Mouse (Mus musculus) frontal cortex, postnatal 36 days (tissue): ENCODE data around the gene Tmprss2.

ENCODE experiments used
- DNase-seq, 2 experiments: peaks; one replicate each; pipeline ENCODE4 v3.0.0; 2022; ENCODE audit warnings: low spot score in 2 of 2

Tmprss2 gene

DNA sequence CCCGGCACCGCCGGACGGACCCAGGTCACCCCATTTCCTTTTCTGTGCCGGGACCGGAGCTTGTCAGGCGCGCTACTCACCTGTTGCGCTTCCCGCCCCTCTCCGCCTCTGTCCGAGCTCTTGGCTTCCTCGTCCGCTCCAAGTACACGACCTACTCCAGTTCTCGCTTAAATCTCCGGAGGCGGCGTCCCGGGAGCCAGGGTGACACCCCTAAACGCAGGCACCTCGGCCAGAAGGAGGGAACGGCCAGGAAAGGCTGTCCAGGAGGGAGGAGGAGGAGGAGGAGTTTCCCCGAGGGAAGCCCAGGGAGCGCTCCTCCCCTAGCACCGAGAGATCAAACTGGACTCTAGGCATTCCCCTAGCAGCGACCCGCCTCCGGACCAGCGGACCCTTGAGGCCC is at the start of gene Tmprss2:
Tmprss2 (minus strand) TSS at position 257 of the 400 bp plus-strand sequence.
- DNase-seq, result no peak

DNA sequence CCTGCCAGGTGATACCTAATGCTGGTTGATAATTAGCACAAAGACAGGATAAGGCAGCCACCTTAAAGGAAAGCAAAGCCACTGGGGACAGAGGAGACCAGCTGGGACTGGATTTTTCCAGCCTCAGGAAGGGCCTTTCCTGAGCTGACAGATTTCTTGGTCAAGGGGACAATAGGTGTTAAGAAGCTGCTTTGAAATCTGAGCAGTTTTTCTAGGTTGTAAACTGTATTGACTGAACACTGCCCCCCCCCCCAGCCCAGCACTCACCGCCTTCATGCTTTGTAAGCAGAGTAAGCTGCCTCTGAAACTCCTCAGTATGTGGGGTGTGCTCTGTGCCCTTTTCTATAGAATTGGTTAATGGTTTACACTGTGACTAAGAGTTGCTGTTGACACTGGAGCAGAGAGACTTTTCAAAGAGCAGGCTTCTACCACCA is 48.2 kb upstream of the Tmprss2 start:
- DNase-seq, result no peak

DNA sequence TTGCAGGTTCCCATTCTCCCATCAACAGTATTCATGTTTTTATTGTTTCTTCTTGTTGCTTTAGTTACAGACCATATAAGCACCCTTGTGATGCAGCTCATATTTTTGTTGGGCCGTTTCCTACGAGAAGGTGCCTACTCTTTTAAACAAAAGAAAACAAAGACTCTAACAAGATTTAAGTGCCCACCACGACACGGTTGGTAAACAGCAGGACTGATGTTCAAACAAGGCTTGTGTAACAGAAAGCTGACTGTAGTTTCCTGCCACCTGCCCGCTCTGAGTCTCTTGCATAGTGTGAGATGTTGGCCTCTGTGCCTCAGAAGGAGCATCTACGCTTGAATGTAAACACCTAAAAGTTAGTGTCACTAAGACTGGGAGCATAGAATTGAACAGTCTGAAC is 47.5 kb upstream of the Tmprss2 start:
- DNase-seq, result no peak

DNA sequence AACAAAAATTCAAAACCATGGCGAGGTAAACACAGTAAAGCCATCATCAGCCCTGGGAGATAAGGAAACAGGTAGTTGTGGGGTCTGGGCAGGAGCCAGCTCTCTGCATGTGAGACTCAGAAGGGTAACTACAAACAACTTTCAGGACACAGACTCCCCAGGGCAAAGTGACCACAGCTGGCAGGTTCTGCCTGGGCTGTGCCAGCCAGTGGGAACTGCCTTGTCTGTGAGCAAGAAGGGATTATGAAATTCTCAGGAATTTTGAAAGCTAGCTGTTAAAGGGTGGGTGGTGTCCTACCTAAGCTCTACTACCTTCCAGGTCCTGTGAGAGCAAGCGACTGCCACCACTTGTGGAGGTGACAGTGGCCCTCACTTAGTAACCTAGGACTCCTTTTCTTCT is 44.8 kb upstream of the Tmprss2 start:
- DNase-seq, result no peak

DNA sequence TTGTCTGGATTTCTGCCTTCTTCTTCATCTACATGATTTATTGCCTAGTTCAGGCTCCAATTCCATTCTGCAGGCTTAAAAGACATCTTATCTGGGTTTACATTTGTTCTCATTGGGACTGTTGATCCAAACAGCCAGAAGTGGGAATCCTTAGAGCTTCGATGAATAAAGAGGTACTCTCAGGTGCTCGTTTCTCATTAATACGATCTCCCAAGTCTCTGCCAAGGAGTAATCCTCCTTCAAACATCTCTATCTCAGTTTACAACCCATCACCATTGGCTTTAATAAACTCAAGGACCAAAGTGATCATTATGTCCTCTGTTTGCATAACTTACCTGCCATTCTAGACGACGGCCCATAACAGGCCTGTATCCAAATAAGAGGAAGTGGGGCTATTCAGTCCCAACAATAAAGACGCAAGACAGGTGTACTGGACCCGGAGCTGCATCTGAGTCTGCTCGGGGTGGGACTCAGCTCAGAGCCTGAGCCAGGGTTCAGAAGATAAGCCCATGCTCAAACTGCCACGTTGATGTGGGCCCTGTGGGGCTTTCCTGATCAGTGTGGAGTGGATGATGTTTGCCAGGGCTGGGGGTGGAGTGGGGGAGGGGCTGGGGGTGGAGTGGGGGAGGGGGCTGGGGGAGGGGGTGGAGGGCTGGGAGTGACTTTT is 38.7 kb upstream of the Tmprss2 start:
- DNase-seq, result no peak

DNA sequence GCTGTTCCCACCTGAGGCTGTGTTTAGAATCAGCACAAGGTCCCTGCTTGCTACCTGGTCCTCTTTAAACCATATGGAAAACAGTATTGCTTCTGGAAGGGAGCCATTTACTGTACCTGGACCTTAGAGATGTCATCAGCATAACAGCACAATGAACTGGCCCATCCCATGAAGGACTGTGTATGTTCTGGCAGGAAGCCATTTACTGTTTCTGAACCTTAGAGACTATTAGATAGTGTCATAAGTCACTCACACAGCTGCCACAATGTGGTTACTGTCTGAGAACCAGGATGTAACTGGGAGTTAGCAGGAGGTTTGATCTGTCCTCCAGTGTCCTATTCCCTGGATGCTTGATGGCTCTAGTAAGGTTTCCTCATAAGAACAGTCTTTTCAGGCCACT is 33.7 kb upstream of the Tmprss2 start:
- DNase-seq, result no peak

DNA sequence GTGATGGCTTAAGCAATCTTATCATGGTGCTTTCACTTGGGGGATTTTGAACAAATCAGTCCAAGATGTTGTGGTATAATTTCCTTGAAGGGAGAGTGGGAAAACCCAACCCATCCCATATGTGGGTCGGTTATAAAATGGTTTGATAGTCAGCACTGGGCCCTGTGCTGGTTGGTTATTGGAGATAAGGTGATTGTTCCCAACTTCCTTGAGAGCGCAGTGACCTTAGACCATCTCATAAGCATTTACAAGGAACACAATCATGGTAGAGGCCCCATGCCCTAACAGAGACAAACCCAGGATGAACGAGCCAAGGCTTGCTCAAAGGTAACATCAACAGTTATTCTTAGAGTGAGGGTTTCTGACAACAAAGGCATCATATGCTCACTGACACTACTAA is 28.6 kb upstream of the Tmprss2 start:
- DNase-seq, result no peak

DNA sequence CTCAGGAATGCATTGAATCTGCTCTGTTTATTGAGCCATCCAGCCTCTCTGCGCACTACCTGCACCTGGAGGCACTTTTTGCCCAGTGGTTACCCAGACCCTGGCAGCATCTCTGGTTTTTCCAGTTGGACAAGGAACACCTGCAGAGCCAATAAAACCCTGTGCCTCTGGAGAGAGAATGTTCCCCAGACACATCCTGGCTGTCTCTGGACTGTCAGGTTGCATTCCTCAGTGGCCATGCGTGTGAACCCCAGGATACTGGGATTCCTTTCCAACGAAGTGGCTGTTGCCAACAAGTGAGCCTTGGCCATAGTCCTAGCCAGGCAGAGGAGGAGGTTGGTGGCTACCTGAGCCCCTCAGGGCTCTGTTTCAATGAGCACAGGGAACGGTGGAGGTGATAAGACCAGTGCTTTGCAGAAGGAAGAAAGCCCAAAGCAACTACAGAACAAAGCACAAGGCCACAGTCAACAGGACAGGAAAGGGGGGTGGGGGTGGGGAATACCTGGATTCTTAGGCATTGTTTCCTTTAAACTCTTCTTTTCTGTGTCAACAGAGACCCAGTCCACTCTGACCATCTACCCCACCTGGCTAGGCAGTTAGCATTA is 22.0 kb upstream of the Tmprss2 start:
- no peak for DNase-seq

DNA sequence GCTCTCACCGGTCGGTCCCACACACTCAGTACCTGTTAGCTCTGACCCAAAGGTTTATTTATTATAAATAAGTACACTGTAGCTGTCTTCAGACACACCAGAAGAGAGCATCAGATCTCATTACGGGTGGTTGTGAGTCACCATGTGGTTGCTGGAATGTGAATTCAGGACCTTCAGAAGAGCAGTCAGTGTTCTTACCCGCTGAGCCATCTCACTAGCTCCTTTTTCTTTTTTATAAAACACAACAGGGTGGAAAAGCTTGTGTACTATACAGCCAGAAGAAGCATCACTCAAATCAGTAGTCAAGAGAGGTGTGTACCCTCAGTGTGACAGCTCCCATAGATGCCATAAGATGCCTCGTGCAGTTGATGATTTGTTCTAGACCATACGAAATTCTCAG is 12.2 kb upstream of the Tmprss2 start:
- DNase-seq, result no peak

DNA sequence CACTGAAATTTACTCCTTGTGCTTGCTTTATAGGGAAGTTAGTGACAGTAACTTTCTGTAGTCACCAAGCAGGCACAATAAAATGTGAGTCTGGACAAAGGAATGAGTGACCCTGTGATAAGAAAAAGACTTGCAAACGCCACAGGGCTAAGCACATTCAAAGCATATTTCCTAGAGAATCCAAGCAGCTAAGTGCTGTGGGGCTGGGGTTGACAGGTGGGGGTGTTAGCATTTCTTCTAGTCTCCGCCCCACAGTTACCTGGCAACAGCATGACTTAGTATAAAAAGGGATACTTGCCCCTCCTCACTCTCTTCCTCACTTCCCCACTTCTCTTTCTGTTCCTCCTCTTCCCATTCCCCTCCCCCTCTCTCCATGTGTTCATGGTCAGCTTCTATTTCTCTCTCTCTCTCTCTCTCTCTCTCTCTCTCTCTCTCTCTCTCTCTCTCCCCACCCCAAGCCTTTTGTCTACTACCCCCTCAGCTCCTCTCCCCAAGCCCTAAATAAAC is 11.4 kb upstream of the Tmprss2 start:
- DNase-seq, result no peak

DNA sequence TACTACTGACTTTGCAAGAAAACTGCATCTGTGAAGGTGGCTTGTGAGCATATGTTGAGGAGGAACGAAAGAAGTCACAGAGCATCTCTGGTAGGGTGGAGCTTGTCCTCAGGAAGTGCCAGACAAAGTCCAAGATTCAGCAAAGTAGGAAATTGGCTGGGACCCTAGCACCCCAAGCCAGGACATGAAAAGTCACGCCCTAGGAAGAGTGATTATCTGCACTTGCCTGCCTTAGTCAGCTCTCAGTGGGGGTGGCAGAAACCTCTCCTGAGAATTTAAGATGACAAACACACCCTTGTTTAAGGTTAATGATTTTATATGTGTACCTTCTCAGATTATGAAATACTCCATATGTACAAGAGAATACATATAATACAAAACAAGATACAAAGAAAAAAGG is 7.3 kb upstream of the Tmprss2 start:
- DNase-seq, result no peak

DNA sequence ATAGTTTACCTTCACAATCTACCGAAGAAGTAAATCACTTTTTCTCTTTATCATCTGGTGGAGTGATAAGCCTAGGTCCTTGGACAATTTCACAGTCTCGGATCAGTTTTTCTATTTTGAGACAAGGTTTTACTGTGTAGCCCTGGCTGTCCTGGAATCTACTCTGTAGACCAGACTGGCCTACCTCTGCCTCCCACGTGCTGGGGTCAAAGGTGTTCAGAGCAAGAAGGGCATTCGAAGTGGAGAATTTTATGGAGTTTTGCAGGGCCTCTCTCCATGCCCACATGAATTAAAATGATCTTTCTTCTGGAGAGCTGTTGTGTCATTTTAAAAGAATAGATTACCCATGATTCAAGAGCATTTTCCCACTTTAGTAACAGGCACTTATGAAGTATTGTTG is 1.0 kb upstream of the Tmprss2 start:
- DNase-seq, result no peak

DNA sequence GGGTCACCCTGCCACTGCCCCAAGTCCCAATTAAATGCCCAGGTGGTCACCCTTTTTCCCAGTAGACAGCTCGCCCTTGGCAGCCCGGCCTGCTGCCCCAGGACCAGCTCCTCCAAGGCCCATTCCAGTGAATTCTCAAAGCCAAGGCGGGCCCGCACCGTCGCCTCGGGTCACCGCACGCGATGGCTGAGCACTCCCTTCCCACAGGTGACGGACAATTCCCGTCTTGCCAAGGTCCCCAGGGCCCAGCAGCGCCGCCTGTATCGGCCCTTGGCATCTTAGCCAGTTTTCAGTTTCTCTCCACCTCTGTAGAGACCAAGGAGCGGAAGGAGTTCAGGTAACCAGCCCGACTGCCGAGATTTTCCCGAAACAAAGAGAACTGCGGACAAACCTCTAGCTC is 749 bp downstream of the Tmprss2 start:
- no peak for DNase-seq

DNA sequence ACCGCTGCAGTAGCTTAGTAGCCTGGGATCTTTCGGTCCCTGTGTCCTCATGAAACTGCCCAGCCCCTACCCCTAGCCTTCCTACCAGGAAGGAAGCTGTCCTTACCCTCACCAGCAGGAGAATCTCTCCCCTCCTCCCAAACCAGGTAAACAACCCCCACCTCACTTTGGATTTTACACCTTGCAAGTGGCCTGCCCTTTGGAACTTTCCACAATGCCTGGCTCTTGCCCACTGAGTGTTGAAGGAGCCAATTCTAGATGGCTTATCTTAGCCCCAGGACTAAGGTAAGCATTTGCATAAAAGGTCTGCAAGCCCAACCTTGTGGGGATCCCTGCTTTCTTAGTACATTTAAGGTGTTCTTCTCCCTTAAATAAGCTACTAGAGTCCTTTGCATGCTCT is 1.3 kb downstream of the Tmprss2 start:
- no peak for DNase-seq

DNA sequence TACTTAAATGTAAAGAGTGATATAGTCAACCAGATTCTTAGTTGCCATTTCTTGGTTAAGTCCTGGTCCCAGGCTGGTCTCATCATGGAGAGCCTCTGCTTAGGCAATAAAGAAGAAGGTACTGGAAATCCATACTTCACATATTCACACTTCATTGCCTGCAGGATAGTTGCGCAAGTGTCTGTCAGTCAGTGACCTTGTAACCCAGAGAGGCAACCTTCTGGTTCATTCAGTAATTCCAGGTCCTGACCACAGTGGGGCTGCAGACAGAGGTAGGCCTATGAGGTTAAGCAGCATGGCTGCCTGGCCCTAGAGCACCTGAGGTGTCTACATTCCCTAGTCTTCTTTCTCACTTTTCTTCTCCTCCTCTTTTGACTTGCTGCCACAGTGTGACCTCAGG is 3.0 kb downstream of the Tmprss2 start:
- DNase-seq, result no peak

DNA sequence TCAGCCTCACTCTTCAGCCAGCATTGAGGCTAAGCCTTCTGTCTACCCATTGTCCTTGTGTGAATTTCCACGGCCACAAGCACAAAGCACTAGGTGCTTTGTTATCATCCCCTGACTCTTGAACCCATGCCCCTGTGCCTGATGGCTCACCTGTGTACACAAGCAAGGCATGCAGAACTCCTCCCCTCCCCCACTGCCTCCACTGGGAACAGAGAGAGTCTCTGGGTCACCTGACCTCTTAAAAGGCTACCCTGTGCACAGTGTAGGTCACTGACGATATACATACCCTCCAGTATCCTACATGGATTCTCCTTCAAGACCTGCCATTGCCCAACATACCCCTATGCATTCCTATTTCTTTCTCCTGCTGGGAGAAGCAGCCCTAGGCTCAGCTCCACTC is 4.2 kb downstream of the Tmprss2 start:
- DNase-seq, result no peak

DNA sequence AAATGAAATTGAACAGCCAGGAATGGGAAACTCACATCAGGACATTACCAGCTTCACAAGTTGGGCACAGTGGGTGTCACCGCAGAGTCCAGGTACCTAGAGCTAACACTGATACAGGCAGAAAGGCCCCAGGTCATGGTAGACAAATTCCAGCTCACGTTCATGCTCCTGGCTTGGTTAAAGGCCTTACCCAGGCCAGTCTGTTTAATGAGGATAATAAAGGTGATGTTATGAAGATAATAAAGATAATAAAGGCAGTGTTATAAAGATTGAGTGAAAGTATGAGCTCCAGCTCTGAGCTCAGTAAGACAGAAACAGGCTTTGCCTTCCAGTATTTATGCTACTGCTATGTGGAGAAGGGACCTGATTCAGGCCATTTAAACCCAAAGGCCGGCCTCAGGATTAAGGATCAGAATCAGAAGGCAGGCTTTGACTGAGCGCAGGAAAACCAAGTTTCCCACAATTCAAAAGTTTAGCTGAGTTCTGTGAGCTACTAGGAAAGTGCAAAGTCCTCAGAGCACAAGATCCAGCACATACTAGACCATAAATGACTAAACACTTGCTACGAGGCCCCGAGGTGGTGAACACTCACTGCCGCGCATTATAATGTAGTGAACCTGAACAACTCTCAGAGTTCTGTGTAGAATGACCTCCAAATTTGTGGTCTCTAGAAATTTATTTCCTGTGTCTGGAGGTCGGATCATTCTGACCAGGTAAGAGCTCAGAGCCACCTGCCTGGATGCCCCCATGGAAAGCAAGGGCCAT is 4.9 kb downstream of the Tmprss2 start:
- no peak for DNase-seq

DNA sequence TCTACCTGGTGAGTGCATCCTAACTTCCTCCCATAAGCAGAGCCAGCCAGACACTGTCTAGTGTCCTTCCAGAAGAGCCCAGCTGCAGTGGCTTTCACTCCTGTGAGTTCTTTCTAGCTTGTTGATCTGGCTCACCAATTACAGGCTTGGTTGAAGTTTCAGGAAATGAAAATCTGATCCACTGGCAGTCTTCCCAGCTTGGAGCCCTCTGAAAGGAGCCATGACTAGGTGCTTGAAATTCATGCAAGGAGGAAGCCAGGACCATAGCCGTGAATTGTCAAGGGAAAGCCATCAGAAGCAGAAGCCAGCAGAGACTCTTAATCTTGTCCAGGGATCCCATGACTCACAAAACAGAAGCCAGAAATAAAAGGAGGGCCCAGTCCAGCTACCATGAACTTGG is 8.7 kb downstream of the Tmprss2 start:
- peak; percentile 15 to 52 for DNase-seq

DNA sequence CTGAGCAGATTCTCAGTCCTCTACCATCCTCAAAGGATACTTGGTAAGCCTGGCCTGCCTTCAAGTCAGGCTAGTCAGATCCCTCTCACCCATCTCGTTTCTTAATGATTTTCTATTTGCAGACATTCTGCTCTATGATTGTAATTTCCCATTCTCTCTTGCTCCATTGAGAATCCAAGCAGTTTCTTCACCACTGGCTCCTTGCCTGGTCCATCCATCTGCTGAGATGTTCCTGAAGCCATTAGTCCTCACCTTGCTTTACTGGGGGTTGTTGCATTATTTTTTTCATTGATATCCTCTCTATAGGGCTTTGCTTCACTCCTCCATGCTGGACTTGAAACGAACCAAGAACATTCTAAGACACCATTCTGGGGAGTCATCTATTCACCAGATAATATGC is 10.4 kb downstream of the Tmprss2 start:
- DNase-seq, result no peak

DNA sequence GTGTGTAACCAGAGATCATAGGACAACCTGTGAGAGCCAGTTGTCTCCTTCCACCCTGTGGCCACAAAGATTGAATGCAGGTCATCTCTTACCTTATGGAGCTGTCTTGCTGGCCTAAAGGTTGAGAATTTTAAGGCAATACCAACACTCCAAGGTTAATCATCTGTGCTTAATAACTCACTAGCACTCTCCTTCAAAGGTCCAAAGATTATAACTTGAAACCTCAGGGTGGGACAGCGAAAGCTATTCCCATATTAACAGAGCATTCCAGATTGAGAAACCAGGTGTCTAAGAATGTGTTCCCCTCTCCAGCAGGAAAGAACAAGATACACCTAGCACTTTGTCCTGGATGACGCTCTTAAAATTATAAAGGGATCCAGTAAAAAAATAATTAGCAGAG is 12.9 kb downstream of the Tmprss2 start:
- DNase-seq, result no peak

DNA sequence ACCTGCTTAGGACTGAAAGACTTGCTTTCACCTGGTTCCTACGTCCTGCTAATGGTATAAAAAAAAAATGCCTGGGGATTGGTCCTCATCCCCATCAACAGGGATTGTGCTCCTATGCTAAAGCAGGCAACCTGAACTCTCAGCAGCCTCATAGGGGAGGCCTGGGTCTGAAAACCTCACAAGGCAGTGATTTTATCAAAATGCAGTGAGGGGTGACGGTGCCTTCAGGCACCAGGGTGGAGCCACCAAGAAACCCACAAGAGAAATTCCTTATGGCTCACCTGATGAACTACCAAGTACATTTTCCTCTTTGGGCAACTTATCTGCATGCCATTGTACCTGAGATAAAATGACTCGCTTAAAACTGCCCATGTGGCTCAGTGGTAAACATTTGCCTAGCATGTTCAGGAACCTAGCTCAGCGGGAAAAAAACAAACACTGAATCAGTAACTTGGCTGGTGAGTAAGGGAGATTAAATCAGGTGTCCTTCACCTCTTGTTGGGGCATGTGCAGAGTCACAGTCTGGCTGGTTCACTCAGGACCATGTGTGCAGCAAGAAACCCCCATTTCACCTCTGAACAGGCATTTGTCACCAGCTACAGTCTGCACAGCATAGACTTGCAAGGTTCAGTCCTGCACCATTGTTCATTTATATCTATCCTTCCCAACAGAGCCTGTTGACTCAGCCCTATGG is 17.0 kb downstream of the Tmprss2 start:
- DNase-seq, result no peak

DNA sequence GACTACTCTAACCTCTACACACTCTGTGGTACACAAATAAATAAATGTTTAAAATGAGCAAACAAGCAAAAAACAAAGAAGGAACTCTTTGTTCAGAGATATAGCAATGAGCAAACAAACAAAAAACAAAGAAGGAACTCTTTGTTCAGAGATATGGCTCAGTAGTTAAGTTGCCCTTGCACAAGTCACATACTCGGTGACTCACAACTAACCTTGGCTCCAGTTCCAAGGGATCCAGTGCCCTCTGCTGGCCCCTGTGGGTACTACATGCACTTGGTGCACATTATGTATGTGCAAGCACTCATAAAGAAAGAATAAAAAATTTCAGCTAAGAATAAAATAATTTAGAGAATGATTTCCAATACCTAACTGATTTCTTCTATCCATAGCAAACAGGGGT is 17.9 kb downstream of the Tmprss2 start:
- peak; percentile 53 to 55 for DNase-seq
